Mouse (Mus musculus): ENCODE data around the gene Rab4b.

The Rab4b gene

GRCm38 (mm10) chr7:27178324-27179216 lies at the start of gene Rab4b:
Gene Rab4b, minus strand, starts transcription at chr7:27178896.
- DNase-seq (ENCODE audit: low read depth in 1 of 2, low spot score in 2 of 2), result peak; percentile 97 to 98

- DNase-seq (ENCODE audit: low read depth in 1 of 2, low spot score in 2 of 2), result peak; percentile 84 to 89
Observed at GRCm38 (mm10) chr7:27228281-27228821, 49.7 kb upstream of the Rab4b start, which contains the start of gene Itpkc. Gene Itpkc, minus strand, starts transcription at chr7:27228661.

GRCm38 (mm10) chr7:27227676-27228075 lies 49.0 kb upstream of the Rab4b start:
- DNase-seq (ENCODE audit: low read depth in 1 of 2, low spot score in 2 of 2), result no peak

GRCm38 (mm10) chr7:27227276-27227675 lies 48.6 kb upstream of the Rab4b start:
- DNase-seq (ENCODE audit: low read depth in 1 of 2, low spot score in 2 of 2), result no peak

GRCm38 (mm10) chr7:27224877-27225575 lies 46.3 kb upstream of the Rab4b start:
- DNase-seq (ENCODE audit: low read depth in 1 of 2, low spot score in 2 of 2), result no peak

- DNase-seq (ENCODE audit: low read depth in 1 of 2, low spot score in 2 of 2), result no peak
Observed at GRCm38 (mm10) chr7:27222538-27222937, 43.8 kb upstream of the Rab4b start.

GRCm38 (mm10) chr7:27221939-27222338 lies 43.2 kb upstream of the Rab4b start:
- DNase-seq (ENCODE audit: low read depth in 1 of 2, low spot score in 2 of 2), result no peak

- no peak for DNase-seq (ENCODE audit: low read depth in 1 of 2, low spot score in 2 of 2)
Observed at GRCm38 (mm10) chr7:27219937-27220336, 41.2 kb upstream of the Rab4b start.

GRCm38 (mm10) chr7:27218586-27218985 lies 39.9 kb upstream of the Rab4b start:
- DNase-seq (ENCODE audit: low read depth in 1 of 2, low spot score in 2 of 2), result no peak

- DNase-seq (ENCODE audit: low read depth in 1 of 2, low spot score in 2 of 2), result no peak
Observed at GRCm38 (mm10) chr7:27212626-27213025, 33.9 kb upstream of the Rab4b start.

GRCm38 (mm10) chr7:27203730-27204449 lies 25.2 kb upstream of the Rab4b start:
- DNase-seq (ENCODE audit: low read depth in 1 of 2, low spot score in 2 of 2), result no peak

- no peak for DNase-seq (ENCODE audit: low read depth in 1 of 2, low spot score in 2 of 2)
Observed at GRCm38 (mm10) chr7:27198779-27199178, 20.1 kb upstream of the Rab4b start.

- no peak for DNase-seq (ENCODE audit: low read depth in 1 of 2, low spot score in 2 of 2)
Observed at GRCm38 (mm10) chr7:27198355-27198754, 19.7 kb upstream of the Rab4b start.

GRCm38 (mm10) chr7:27197634-27198033 lies 18.9 kb upstream of the Rab4b start:
- no peak for DNase-seq (ENCODE audit: low read depth in 1 of 2, low spot score in 2 of 2)

GRCm38 (mm10) chr7:27197136-27197535 lies 18.4 kb upstream of the Rab4b start:
- DNase-seq (ENCODE audit: low read depth in 1 of 2, low spot score in 2 of 2), result no peak

GRCm38 (mm10) chr7:27195681-27196611 lies 17.2 kb upstream of the Rab4b start, which contains the start of the genes BC024978 and Snrpa:
Gene BC024978, plus strand, starts transcription at chr7:27195781.
Gene Snrpa, minus strand, starts transcription at chr7:27196271.
- DNase-seq (ENCODE audit: low read depth in 1 of 2, low spot score in 2 of 2), result peak; percentile 91 to 97

- no peak for DNase-seq (ENCODE audit: low read depth in 1 of 2, low spot score in 2 of 2)
Observed at GRCm38 (mm10) chr7:27193731-27194130, 15.0 kb upstream of the Rab4b start.

- DNase-seq (ENCODE audit: low read depth in 1 of 2, low spot score in 2 of 2), result no peak
Observed at GRCm38 (mm10) chr7:27192434-27192833, 13.7 kb upstream of the Rab4b start.

- no peak for DNase-seq (ENCODE audit: low read depth in 1 of 2, low spot score in 2 of 2)
Observed at GRCm38 (mm10) chr7:27189271-27189931, 10.7 kb upstream of the Rab4b start.
